Mouse (Mus musculus) T-helper 17 cell (primary cell): ENCODE data around the gene Ninl.
"Not testable (repeated sequence)": the region's sequence is repeated elsewhere in the genome, so short reads cannot be mapped to it uniquely, and the experiment has no call there.

Source experiments
- in situ Hi-C, 2 experiments: fragments of 300-600 bp; cut with MboI, MseI; formaldehyde crosslinking; loops; 1 replicate in 1 of 2; 2 replicates in 1 of 2; pipeline ENCODE4 v1.15.1; 2025; ENCODE audit warnings: high pct_unique_total_duplicates in 2 of 2

Ninl gene

DNA sequence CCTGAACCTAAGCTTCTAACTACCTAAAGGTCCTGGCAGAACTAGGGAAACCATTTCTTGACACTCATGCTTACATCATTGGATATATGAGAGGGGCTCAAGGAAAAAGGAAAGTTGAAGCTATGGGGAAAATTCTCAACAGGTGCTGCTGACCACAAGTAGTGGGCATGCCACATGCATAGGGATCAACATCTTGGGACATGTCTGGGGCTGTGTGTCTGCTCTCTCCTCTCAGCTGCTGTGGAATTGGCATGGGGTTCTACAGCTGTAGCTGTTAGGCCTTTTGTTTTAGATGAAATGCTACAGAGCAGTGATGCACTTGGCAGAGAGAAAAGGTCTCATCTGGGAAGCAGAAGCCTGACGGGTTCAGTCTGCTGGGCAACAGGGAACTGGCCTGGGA is 83.3 kb downstream of the Ninl start:
- in situ Hi-C loops, result no loop called here

DNA sequence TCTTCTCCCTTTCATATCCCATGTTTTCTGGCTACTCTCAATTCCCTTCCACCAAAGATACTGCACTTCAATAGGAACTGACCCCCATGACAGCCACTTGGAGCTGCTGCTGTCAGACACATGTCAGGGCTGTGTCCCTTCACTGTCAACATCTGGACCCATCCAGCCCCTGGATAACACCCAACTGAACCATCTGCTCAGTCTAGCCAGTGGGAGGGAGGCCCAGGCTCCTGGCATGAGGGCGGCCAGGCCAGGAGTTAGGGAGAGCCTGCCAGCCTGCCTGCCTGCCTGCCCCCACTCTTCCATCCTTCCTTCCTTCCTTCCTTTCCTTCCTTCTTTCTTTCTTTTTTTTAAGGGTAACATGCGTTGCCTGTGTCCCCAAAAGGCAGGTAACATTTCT is 88.0 kb downstream of the Ninl start:
- in situ Hi-C loops, result no loop called here

DNA sequence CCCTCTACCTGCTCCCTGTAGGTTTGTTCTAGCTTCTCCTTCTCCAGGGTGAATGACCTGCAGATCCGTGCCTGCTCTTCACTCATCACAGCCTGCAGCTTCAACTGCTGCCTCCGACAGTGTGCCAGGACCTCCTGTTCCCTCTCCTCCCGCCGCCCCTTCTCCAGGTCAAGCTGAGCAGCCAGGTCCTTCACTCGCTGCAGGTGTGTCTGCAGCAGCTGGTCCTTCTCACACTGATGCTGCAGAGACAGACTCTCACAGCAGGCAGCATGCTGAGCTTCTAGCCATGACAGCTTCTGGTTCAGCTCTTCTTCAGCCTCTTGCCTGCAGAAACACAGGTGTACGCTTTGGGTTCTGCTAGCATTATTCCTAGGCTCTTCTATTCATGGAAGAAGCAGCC is 89.1 kb downstream of the Ninl start:
- in situ Hi-C loops, result no loop called here

DNA sequence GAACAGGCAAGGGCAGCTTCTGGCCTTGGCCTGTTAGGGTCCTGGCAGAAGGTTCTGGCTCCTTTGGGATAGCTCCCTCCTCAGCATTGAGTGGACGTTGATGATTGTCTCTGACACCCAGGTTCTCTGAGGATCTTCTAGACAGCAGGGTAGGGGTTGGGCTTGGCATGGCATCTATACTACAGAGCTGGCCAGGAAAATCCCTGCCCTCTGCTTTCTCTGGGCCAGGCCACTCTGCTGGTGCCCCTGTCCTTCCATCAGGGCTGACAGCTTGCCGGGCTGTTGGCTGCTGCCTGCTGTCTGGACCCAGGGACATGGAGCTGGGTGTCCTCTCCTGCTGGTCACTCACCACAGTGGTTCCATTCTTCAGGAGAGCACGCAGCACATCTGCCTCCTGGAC is 89.5 kb downstream of the Ninl start:
- in situ Hi-C loops, result no loop called here

DNA sequence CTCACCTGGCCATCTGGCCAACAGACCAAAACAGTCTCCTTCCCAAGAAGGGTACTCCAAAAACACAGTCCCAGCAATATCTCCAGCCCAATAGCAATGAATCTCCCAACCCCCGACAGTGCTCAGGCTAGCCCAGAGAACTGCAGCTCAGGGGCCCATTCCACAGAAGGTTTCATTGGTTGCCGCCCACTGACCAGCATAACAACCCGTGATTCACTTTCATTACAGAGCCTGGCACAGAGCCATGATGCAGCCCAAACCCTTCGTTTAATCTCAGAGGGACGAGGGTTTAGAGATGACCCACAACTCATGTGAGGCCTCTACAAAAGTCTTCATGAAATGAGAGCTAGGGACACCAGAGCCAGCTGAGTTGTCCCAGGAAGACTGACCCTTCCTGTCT is 90.4 kb downstream of the Ninl start:
- in situ Hi-C loops, result no loop called here

DNA sequence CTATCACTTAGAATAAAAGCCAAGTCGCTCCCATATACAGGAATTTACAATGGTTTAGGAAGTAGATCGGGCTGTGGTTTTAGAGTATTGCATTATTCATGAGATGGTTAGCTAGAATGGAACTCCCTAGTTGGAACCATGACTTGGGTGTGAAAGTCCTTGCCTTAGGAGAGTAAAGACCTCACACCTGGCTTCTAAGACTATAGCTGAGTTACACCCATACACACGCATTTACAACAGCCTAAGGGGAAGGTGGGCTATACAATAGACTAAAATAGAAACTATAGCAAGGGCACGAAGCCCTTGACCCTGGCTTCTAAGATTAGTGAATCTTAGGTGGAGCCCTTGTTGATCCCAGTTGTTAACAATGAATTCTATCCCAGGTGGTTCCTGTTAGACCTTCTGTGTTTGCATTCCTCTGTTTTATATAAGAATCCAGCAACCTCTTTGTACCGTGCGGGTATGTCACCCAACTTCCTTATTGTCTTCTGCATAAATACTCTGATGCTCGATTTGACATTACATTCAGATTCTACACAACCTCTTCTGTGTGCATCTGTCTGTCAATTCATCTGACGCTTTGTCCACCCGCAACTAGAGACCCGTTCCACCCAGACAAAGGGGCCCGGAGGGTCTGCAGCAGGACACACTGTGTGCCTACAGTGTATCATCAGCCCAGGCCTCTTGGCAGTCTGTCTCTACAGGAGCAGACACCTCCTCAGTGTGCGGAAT is 91.1 kb downstream of the Ninl start:
- in situ Hi-C loops, result not testable (repeated sequence)

DNA sequence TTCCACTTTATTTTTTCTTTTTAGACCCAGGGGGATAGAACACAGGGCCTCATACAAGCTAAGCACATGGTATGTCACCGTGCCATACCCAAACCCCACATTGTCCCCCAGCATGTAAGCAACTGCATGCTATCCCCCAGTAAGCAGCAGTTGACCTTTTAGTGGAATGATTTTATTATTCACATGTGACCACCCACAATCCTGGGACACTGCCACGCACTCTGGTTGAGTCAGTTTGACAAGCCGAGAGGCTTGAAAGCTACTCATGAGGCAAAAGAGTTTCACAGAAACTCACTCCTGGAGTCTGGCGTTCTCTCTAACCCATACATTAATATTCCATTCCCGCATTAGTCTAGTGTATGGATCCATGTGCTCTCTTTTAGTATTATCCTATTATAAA is 91.8 kb downstream of the Ninl start:
- in situ Hi-C loops, result not testable (repeated sequence)

DNA sequence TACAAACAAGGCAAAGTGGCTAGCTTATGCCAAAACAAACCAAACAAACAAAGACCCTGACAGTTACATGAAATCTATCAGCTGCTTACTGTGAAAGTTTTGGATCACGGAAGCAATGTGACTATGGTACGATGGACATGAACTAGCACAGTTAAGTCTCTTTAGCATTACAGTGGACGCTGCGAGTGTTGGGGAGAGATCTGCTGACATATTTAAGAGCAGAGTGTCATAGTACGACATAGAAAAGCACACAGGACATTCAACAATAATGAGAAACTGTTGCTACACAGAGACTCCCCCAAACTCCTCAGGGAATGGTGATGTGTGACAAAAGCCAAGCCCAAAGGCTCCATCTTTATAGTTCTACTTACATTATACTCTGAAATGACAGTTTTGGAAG is 95.2 kb downstream of the Ninl start:
- in situ Hi-C loops, result no loop called here

DNA sequence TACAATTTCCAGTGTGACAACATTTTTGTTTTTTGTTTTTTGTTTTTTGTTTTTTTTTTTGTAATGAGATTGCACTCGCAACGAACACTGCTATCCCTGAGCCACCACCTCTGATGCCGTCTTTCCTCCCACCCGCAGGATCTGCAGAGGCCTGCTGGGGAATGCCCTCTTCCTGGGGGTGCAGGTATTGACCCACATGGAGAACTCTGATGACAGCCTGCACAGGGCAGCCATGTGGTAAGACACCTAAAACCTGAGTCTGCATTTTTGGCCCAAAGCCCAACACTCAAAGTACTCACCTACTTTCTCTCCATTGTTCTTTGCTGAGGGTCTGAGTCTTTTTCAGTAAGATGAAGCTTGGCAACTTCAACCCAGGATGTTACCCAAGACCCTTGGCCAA is 104.5 kb downstream of the Ninl start:
- in situ Hi-C loops, result no loop called here

DNA sequence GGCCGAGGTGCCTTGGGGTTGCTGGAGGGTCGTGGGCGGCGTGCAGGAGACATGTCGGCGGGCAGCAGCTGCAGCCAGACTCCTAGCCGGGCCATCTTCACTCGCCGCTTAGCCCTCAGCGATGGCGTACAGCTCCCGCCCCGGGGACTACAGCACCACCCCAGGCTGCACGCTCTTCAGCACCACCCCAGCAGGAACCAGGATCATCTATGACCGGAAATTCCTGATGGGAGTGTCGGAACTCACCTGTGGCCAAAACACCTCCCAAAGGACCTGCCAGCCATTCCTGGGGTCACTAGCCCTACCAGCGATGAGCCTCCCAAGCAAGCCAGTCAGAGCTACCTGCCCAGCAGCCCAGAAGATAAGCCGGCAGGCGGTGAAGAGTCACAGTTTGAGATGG is 105.7 kb downstream of the Ninl start:
- in situ Hi-C loops, result no loop called here

DNA sequence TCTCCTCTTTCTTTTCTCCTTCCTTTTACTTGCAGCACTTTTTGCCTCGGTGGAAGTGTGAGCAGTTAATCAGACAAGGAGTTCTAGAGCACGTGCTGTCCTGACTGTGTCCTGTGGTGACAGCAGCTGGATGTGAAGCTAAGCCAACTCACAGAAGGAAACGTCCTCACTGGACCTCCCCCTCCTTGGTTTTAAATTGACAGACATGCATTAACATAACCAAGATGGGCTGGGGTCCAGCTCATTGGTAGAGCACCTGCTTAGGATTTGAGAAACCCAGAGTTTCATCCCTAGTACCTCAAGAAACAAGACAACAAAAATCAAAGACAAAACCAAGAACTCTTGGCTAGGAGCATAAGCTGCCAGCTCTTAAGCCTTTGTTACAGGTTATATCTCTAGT is 108.4 kb downstream of the Ninl start:
- in situ Hi-C loops, result no loop called here

DNA sequence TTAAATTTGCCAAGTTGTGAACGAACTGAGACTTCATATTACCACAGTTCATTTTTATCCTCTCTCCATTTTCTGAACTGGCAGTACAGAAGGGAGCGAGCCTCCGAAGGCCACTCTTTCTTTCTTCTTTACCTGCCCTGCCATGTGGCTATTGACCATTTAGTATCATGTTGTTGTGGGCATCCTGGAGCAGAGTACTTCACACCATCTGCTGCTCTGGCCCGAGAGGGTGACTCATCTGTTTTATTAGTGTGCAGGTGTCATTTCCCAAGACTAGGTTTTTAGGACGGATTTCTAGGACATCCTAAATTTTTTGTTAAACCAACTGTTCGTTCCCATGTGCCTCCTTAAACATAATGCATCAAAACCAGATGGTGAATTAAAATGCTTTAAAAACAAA is 110.0 kb downstream of the Ninl start:
- in situ Hi-C loops, result no loop called here

DNA sequence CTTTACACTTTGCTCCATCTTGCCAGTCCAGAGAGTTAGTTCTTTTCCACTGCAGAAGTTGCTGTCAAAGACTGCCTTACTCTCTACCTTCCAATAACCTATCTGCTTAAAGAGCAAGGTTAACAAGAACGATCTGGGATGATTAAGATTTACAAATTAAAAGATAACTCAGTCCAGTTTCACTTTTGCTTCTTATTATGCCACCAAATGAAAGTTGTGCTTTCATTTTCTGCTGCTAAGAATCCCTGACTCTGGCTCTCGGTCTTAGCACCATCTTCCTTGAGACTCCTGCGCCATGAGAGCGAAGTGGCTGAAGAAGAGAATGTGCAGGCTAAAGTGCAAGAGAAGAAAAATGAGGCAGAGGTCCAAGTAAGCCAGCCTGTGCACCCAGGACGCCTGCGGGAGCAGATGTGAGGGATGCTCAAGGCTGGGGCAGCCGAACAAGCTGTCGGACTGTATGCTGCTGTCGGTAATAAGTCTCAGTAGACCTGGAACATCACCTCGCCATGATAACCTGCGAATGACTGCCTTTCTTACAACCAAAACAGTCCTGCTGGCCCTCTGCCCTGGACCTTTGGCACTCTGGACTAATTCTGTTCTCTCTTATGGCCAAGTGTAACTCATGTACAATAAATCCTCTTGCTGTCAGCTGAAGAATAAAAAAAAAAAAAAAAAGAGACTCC is 112.0 kb downstream of the Ninl start:
- in situ Hi-C loops, result no loop called here

DNA sequence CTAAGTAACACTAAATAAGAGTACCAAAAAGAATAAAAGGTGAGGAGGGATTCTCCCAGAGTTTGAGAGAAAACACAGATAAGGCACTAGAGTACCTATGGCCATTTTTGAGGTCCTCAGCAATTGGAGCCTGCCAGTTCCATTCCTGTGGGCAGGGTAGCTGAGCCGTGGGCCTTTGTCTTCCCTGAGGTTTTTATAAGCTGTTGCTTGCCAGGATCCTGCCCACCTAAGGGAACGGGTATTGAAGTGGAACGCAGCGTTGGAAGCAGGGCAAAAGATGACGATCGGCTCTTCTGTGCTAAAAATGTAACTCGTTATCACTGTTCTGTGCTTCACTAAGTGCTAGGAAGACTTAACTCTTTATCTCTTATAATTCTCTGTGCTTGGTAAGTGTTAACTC is 115.7 kb downstream of the Ninl start:
- in situ Hi-C loops, result loop anchor here in 1 of 2 experiments (25.0 kb wide), 2 partner anchors 614 to 814 kb away; partner anchors contain the start of genes Fkbp1a and Psmf1

DNA sequence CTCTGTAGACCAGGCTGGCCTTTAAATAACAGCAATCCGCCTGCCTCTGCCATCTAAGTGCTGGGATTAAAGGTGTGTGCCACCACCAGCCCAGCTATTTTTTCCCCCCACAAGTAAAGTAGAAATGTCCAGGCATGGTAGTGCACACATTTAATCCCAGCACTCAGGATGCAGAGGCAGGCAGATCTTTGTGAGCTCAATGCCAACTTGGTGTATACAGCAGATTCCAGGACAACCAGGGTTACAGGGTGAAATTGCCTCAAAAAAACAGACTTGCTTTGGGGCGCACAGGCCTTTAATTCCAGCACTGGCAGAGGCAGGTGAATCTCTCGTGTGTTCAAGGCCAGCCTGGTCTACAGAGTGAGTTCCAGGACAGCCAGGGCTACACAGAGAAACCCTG is 116.2 kb downstream of the Ninl start:
- in situ Hi-C loops, result loop anchor here in 1 of 2 experiments (25.0 kb wide), 2 partner anchors 614 to 814 kb away; partner anchors contain the start of genes Fkbp1a and Psmf1

DNA sequence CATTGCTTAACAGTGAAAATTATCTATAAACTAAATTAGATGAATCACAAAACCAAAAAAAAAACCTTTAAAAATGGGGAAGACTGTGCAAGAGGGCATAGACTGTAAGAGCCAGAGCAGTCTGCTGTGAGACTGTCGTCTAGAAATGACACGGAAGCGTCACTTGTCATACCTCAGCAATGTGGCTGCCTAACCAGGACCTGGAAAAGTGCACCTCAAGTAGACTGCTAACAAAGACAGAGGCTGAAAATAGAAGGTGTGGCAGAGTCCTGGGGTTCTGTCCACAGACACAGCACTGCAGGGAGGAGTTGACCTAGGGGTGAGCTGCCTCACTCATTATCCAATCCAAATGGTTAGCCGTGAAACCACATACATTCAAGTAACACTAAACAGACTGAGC is 117.0 kb downstream of the Ninl start:
- in situ Hi-C loops, result loop anchor here in 1 of 2 experiments (25.0 kb wide), 2 partner anchors 615 to 815 kb away; partner anchors contain the start of genes Fkbp1a and Psmf1

DNA sequence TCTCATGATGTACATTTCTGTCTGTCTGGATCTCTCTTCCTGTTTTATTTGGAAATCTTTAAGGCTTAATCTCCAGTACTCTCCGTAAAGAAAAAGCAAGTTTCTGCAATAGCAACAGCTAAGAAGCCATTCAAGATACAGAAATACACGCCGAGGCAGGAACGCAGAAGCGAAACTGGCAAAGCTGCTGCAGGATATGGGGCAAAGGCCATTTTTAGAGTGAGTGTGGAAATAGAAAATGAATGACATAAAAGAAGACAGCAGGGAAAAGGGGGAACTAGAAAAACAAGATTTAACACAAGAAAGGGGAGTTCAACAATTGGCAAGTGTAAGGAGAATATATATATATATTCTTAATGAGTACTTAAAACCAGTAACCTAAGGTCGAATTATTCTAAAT is 117.5 kb downstream of the Ninl start:
- in situ Hi-C loops, result loop anchor here in 1 of 2 experiments (25.0 kb wide), 2 partner anchors 616 to 816 kb away; partner anchors contain the start of genes Fkbp1a and Psmf1

DNA sequence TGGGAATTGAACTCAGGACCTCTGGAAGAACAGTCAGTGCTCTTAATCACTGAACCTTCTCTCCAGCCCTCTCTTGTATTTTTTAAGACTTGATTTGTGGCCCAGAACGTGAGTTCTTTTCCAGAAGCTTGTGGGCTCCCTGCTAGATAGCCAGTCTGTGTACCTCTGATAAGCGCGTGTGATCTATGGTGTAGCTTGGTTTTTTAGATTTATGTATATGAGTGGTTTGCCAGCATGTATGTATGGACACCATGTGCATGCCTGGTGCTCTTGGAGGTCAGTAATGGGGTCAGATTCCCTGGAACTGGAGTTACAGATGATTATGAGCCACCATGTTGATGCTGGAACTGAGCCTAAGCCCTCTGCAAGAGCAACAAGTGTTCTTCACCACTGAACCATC is 118.6 kb downstream of the Ninl start:
- in situ Hi-C loops, result loop anchor here in 1 of 2 experiments (25.0 kb wide), 2 partner anchors 617 to 817 kb away; partner anchors contain the start of genes Fkbp1a and Psmf1

DNA sequence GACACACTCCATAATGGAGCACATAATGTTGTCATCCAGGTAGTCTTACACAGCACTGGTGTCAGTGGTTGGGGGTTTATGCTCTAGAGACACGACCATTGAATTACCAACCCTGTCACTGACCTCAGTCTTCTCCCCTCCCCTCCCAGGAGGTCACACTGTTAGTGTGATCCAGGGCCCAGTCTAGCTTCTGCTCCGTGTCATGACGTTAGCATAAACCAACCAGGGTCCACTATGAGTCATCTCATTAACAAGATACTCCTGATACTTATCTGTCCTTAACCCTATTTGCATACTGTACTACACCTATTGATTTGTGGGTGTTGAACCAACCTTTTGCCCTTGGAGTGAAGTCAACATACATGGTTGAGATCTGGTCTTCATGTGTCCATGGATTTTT is 120.5 kb downstream of the Ninl start:
- in situ Hi-C loops, result loop anchor here in 1 of 2 experiments (10.0 to 25.0 kb wide), 3 partner anchors 619 to 1386 kb away; partner anchors contain the start of genes Fkbp1a and Psmf1

DNA sequence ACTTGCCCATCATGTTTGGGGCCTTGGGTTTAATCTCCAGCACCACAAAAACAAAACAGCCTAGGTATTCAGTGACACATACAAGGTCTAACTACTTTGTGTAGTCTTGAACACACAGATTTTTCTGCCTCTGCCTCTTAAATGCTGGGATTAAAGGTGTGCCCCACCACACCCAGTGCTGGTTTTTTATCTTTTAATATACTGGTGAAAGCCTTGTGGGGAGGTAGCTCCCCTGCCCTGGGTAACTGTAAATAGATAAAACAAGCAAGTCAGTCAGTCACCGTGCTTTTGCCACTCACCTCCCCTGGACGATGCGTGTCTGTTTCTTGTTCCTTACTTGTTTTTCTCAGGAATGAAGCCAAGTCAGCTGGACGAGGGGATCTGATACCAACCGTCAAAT is 123.4 kb downstream of the Ninl start:
- in situ Hi-C loops, result loop anchor here in 1 of 2 experiments (10.0 to 25.0 kb wide), 3 partner anchors 622 to 1389 kb away; partner anchors contain the start of genes Fkbp1a and Psmf1

DNA sequence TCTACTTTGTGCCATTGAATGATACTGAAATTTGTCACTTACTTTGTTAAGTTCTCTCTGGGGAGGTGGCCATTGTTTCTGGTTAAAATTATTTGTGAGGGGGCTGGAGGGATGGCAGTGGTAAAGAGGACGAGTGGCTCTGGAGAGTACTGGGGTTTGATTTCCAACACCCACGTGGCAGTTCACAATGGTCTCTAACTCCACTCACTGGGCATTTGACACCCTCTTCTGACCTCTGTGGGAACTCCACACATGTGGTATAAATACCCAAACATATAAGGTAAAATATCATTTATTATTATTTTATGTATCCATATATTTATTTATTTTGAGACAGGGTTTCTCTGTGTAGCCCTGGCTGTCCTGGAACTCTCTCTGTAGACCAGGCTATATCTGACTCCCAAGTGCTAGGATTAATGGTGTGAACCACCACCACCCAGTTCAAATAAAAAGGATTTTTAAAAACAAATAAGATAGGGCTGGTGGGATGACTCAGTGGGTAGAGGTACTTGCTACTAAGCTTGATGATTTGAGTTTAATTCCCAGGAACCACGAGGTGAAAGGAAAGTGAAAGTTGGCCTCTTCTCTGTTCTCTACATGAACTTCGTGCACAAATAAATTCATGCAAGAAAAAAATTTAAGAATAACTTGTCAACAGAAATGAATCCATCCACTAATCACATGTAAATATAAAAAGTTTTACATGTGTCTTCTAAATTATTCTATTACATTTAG is 124.2 kb downstream of the Ninl start:
- in situ Hi-C loops, result loop anchor here in 1 of 2 experiments (10.0 to 25.0 kb wide), 3 partner anchors 622 to 1390 kb away; partner anchors contain the start of genes Fkbp1a and Psmf1
